Mouse (Mus musculus): Measurements from ENCODE around the gene Amy2a2.
"Not testable (repeated sequence)": the region's sequence is repeated elsewhere in the genome, so short reads cannot be mapped to it uniquely, and the experiment has no call there.

Gene Amy2a2

DNA sequence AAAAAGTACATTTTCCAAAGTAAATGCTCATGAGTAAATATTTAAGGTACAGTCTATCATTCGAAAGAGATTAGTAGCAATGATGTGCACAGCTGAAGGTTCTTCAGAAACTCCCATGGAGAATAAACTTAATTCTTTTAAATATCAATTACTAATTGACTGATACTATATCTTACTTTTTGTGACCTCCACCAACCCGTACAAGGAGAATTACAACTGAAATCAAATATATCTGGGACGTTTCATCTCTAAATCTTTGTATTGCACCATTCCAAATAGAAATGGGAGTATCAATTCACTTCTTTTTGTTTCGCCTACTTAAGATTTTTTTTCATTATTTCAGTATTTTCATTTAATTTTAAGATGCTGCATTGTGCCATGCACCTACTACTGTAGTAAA is at the start of gene Amy2a2:
Amy2a2 (minus strand) TSS at position 101 of the 400 bp plus-strand sequence.
- DNase-seq: not testable (repeated sequence)

DNA sequence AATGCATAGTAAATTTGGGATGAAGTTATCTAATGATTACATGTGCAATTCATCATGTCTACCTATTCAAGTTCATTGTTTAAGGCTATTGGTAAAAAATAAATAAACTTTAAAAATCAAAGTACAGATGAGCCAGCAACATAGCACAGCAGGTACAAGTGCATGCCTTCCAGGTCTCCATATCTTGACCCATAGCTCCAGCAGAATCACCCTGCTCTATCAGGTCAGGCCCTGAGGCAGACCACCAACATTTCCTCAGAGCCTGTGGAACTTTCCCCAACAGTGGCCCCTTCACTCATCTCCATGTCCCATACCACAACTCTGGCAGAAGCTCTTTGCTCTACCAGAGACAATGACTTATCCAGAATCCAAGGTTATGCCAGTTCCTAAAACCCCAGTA is 11.0 kb downstream of the Amy2a2 start:
- DNase-seq: not testable (repeated sequence)

DNA sequence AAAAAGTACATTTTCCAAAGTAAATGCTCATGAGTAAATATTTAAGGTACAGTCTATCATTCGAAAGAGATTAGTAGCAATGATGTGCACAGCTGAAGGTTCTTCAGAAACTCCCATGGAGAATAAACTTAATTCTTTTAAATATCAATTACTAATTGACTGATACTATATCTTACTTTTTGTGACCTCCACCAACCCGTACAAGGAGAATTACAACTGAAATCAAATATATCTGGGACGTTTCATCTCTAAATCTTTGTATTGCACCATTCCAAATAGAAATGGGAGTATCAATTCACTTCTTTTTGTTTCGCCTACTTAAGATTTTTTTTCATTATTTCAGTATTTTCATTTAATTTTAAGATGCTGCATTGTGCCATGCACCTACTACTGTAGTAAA is 32.5 kb downstream of the Amy2a2 start, which contains the start of gene Amy2a3:
Amy2a3 (minus strand) TSS at position 101 of the 400 bp plus-strand sequence.
- DNase-seq: not testable (repeated sequence)

DNA sequence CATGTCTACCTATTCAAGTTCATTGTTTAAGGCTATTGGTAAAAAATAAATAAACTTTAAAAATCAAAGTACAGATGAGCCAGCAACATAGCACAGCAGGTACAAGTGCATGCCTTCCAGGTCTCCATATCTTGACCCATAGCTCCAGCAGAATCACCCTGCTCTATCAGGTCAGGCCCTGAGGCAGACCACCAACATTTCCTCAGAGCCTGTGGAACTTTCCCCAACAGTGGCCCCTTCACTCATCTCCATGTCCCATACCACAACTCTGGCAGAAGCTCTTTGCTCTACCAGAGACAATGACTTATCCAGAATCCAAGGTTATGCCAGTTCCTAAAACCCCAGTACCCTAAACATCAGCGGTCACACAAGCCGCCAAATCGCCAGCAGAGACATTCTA is 43.5 kb downstream of the Amy2a2 start:
- DNase-seq: not testable (repeated sequence)

Data from cerebellum, adult 9-10 months (tissue).